Mouse (Mus musculus) MEL (cell line): ENCODE data around the gene Abl2.

Experiments used
- MAX ChIP-seq: IDR thresholded peaks from 2 replicates; pipeline ENCODE4 v1.6.1; 2011; ENCODE audit warnings: low read length, improper control_type of control experiment
- MXI1 ChIP-seq: IDR thresholded peaks from 2 replicates; pipeline ENCODE4 v1.6.1; 2011; ENCODE audit warnings: mild to moderate bottlenecking, low read depth, low read length, improper control_type of control experiment
- ZNF384 ChIP-seq: IDR thresholded peaks from 2 replicates; pipeline ENCODE4 v1.6.1; 2012; ENCODE audit warnings: low read depth, mild to moderate bottlenecking, inconsistent platforms, low read length, improper control_type of control experiment

GRCm38 (mm10) chr1:156672720-156673475 lies 114.3 kb downstream of the Abl2 start:
- TF ChIP-seq MXI1 (peak; percentile 93), MAX (peak; percentile 95), ZNF384 (no peak)
